ENCODE assay signal across 30 mouse cellular contexts in the genomic region with DNA sequence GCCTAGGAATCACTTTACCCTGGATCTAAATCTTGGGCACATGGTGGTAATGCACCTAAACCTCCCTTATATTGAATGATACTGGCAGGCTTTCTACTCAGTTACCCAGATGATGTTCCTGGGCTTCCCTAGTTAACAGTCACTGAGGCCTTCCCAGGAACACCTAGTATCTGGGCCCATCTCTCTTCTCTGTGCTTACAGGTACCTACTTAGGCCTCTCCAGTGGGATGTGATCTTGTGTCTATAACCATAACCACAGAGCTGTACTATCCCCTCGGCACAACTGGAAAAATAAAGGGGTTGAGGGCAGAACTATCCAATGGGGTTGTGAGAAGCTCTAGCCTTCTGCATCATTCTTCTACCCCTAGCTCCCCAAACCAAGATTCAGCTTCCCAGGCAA. TPM values are rescaled to one million over a fixed set of nuclear protein-coding genes. Genes with fewer than 3 reads are reported as not detected.
DNase-seq lines count a peak whose midpoint lies in the region; ATAC-seq and TF ChIP-seq lines count a peak whose summit lies in the region.
"Had no signal": no experiment of that assay in that cellular context is flagged by ENCODE, and none has a peak within 500 bp of the region (broad histone marks: within the 10 kb centered on the region; RNA-seq: fewer than 3 reads in every experiment).

No protein-coding gene starts in this region.

- intact Hi-C loops in heart, postnatal 10 days (cut with DNase I), result no loop called here

- H3ac ChIP-seq in myocyte (ENCODE audit: control insufficient read depth, insufficient read length), result no peak overlapping the region

- H3K27ac ChIP-seq in heart, embryonic 10.5 days, result no peak overlapping the region
- H3K27ac ChIP-seq in forebrain, embryonic 14.5 days (ENCODE audit: low read depth, low read length), result no peak overlapping the region
- H3K27ac ChIP-seq: forebrain, embryonic 10.5 days; forebrain, embryonic 13.5 days; gastrocnemius, adult 2 months; hindbrain, embryonic 10.5 days; hindbrain, embryonic 14.5 days had no signal

- no peaks in the 10 kb centered on the region for H3K27me3 ChIP-seq in heart, embryonic 10.5 days (ENCODE audit: insufficient read depth, poor library complexity, severe bottlenecking)
- no peaks in the 10 kb centered on the region for H3K27me3 ChIP-seq in myocyte (ENCODE audit: control insufficient read depth, insufficient read depth, insufficient read length)
- H3K27me3 ChIP-seq in forebrain, embryonic 14.5 days (replicated peaks; ENCODE audit: control insufficient read depth, insufficient read depth, low read length), result no peaks in the 10 kb centered on the region
- H3K27me3 ChIP-seq: forebrain, embryonic 13.5 days had no signal

- ATAC-seq in forebrain, embryonic 14.5 days, result no peak
- ATAC-seq: activated CD4-positive, CD25-positive, alpha-beta regulatory T cell, adult 4 months; CD4-positive, CD25-positive, alpha-beta regulatory T cell, adult 4 months; forebrain, embryonic 13.5 days; forebrain, postnatal 0 days; hindbrain, postnatal 0 days; inflammation-experienced regulatory T-cells, adult 6 months had no signal

- peaks cover 27% of the 10 kb centered on the region for H3K4me1 ChIP-seq in heart, embryonic 10.5 days
- H3K4me1 ChIP-seq in forebrain, embryonic 14.5 days (ENCODE audit: control insufficient read depth, insufficient read depth, low read length), result peaks cover 19% of the 10 kb centered on the region

- TF ChIP-seq POLR2A in myocyte (IDR thresholded peaks at IDR 0.05; ENCODE audit: insufficient read length, low read depth), result no peak

- H3K4me2 ChIP-seq in myocyte (ENCODE audit: low read depth), result no peak overlapping the region
- no peak overlapping the region for H3K4me2 ChIP-seq in forebrain, embryonic 14.5 days (ENCODE audit: low read length)
- H3K4me2 ChIP-seq: forebrain, embryonic 13.5 days; hindbrain, embryonic 14.5 days had no signal

- H3K9me3 ChIP-seq in heart, embryonic 10.5 days, result no peaks in the 10 kb centered on the region
- H3K9me3 ChIP-seq in forebrain, embryonic 14.5 days (replicated peaks; ENCODE audit: control insufficient read depth, low read length), result no peaks in the 10 kb centered on the region
- H3K9me3 ChIP-seq: forebrain, embryonic 10.5 days; forebrain, embryonic 13.5 days; hindbrain, embryonic 10.5 days had no signal

- peaks cover 45% of the 10 kb centered on the region for H3K36me3 ChIP-seq in heart, embryonic 10.5 days
- peaks cover 30% of the 10 kb centered on the region for H3K36me3 ChIP-seq in myocyte (ENCODE audit: control insufficient read depth, insufficient read depth)
- H3K36me3 ChIP-seq in forebrain, embryonic 14.5 days (ENCODE audit: control insufficient read depth, insufficient read depth, low read length), result peaks cover 60% of the 10 kb centered on the region

- no peak overlapping the region for H3K4me3 ChIP-seq in heart, embryonic 10.5 days
- no peak overlapping the region for H3K4me3 ChIP-seq in myocyte
- no peak overlapping the region for H3K4me3 ChIP-seq in forebrain, embryonic 14.5 days (ENCODE audit: low read depth, low read length)
- H3K4me3 ChIP-seq: forebrain, embryonic 10.5 days; forebrain, embryonic 13.5 days; gastrocnemius, adult 2 months; hindbrain, embryonic 10.5 days had no signal

- peak; percentile 22 for DNase-seq in heart, embryonic 10.5 days (ENCODE audit: low spot score)
- no peak for DNase-seq in heart, postnatal 10 days
- peak; percentile 2 for DNase-seq in layer of hippocampus, adult 11-12 months (ENCODE audit: low spot score)
- no peak for DNase-seq in layer of hippocampus, adult 9-11 months
- DNase-seq in testis, postnatal 10 days (ENCODE audit: low spot score), result peak; percentile 19
- no peak for DNase-seq in testis, postnatal 14 days (ENCODE audit: low spot score)
- no peak for DNase-seq in forebrain, embryonic 14.5 days (ENCODE audit: low spot score)
- DNase-seq: adrenal gland, adult 8-10 months; adrenal gland, postnatal 25 days; cerebellum, adult 18-20 months; cerebellum, adult 9-10 months; cerebellum, postnatal 14 days; forebrain, postnatal 0 days; gastrocnemius, adult 2 months; gastrocnemius, postnatal 14 days; heart, adult 18-20 months; heart, postnatal 36 days had no signal

- WGBS in heart, embryonic 10.5 days, result 88% methylated on average over 1 of the region's 1 CpGs
- WGBS in forebrain, embryonic 14.5 days, result 90% methylated on average over 1 of the region's 1 CpGs

- no peak overlapping the region for H3K9ac ChIP-seq in forebrain, embryonic 14.5 days (ENCODE audit: low read length)
- H3K9ac ChIP-seq: forebrain, embryonic 13.5 days; forebrain, postnatal 0 days; hindbrain, embryonic 14.5 days had no signal

- no peaks in the 10 kb centered on the region for H3K79me2 ChIP-seq in myocyte (ENCODE audit: control insufficient read depth, insufficient read depth)

TF ChIP-seq in myocyte, 11 proteins besides CTCF, POLR2A, EP300 and RAD21:
- TF ChIP-seq TCF3 (IDR thresholded peaks at IDR 0.05; ENCODE audit: insufficient read length, low read depth) (no peak), POLR2AphosphoS2 (IDR thresholded peaks at IDR 0.05; ENCODE audit: insufficient read length, low read depth) (peak; percentile 52)

RNA-seq across cellular contexts. Expression of a gene that starts 3.3 kb away (rescaled TPM):
- not detected in 2 replicates for polyA plus RNA-seq in heart, embryonic 10.5 days (2016; fragmentation: Nextera tagmentation; extraction: Ambion mirVana)
- 1 to 10 TPM in 1 of 2 experiments, not detected in 1; 3.6 TPM for total RNA-seq in heart, postnatal 10 days (2021)
- not detected for polyA plus RNA-seq in myocyte (2012; fragmentation: generic; extraction: Trizol)
- polyA plus RNA-seq in forebrain, embryonic 14.5 days (2014; fragmentation: Nextera tagmentation; extraction: Ambion mirVana), result 13.4 TPM in 1 of 2 replicates, not detected in the other
- total RNA-seq: adrenal gland, postnatal 25 days; forebrain, postnatal 0 days; gastrocnemius, adult 2 months; gastrocnemius, postnatal 14 days; heart, adult 18-20 months; heart, postnatal 36 days; hindbrain, postnatal 0 days had no signal
- polyA plus RNA-seq: activated CD4-positive, CD25-positive, alpha-beta regulatory T cell, adult 4 months; C2C12; CD4-positive, CD25-positive, alpha-beta regulatory T cell, adult 4 months; embryonic facial prominence, embryonic 11.5 days; forebrain, embryonic 10.5 days; frontal cortex, adult 2 months; heart, postnatal 0 days; inflammation-experienced regulatory T-cells, adult 6 months had no signal

RNA-seq across cellular contexts. Expression of a gene that starts 10.0 kb away (rescaled TPM):
- 17.9 and 19.7 TPM in 2 replicates for polyA plus RNA-seq in heart, embryonic 10.5 days (2016; fragmentation: Nextera tagmentation; extraction: Ambion mirVana)
- 1 to 10 TPM; 5.1 to 5.2 TPM for total RNA-seq in heart, postnatal 10 days (2021)
- 5.9 TPM for polyA plus RNA-seq in myocyte (2012; fragmentation: generic; extraction: Trizol)
- 28.6 and 36.9 TPM in 2 replicates for polyA plus RNA-seq in forebrain, embryonic 14.5 days (2014; fragmentation: Nextera tagmentation; extraction: Ambion mirVana)

RNA-seq across cellular contexts. Expression of a gene that starts 11.1 kb away (rescaled TPM):
- 127 and 140 TPM in 2 replicates for polyA plus RNA-seq in heart, embryonic 10.5 days (2016; fragmentation: Nextera tagmentation; extraction: Ambion mirVana)
- total RNA-seq in heart, postnatal 10 days (2021), result 10 to 100 TPM; 45.9 to 53.1 TPM
- 76.2 TPM for polyA plus RNA-seq in myocyte (2012; fragmentation: generic; extraction: Trizol)
- polyA plus RNA-seq in forebrain, embryonic 14.5 days (2014; fragmentation: Nextera tagmentation; extraction: Ambion mirVana), result 83.9 and 90.7 TPM in 2 replicates

RNA-seq across cellular contexts. Expression of a gene that starts 17.9 kb away (rescaled TPM):
- polyA plus RNA-seq in heart, embryonic 10.5 days (2016; fragmentation: Nextera tagmentation; extraction: Ambion mirVana), result 0.88 and 0.99 TPM in 2 replicates
- total RNA-seq in heart, postnatal 10 days (2021), result 1 to 10 TPM; 1.4 to 3.8 TPM
- 0.84 TPM for polyA plus RNA-seq in myocyte (2012; fragmentation: generic; extraction: Trizol)
- polyA plus RNA-seq in forebrain, embryonic 14.5 days (2014; fragmentation: Nextera tagmentation; extraction: Ambion mirVana), result 1.3 and 1.4 TPM in 2 replicates

RNA-seq across cellular contexts. Expression of a gene that starts 36.5 kb away (rescaled TPM):
- 143 and 183 TPM in 2 replicates for polyA plus RNA-seq in heart, embryonic 10.5 days (2016; fragmentation: Nextera tagmentation; extraction: Ambion mirVana)
- total RNA-seq in heart, postnatal 10 days (2021), result 100 to 1,000 TPM; 547 to 592 TPM
- 892 TPM for polyA plus RNA-seq in myocyte (2012; fragmentation: generic; extraction: Trizol)
- 187 and 226 TPM in 2 replicates for polyA plus RNA-seq in forebrain, embryonic 14.5 days (2014; fragmentation: Nextera tagmentation; extraction: Ambion mirVana)

Comparison
In these comparisons a context has a peak if more than half of its experiments do, and no peak if none do; other contexts are left out.
1. DNase-seq: peak in heart, embryonic 10.5 days (single experiment), layer of hippocampus, adult 11-12 months (single experiment) and testis, postnatal 10 days (single experiment); none in heart, postnatal 10 days (0 of 2), layer of hippocampus, adult 9-11 months (single experiment), testis, postnatal 14 days (single experiment) and forebrain, embryonic 14.5 days (single experiment).